Mouse (Mus musculus): Measurements from ENCODE around the gene Rps12. TPM values are rescaled to one million over a fixed set of nuclear protein-coding genes. Genes with fewer than 3 reads are reported as not detected.

Rps12 gene
- polyA plus RNA-seq, 1 experiment from 2014 or later: 176 TPM

- Histone ChIP-seq H3K27ac (ENCODE audit: low read depth, low read length) (no peak overlapping the region), H3K4me3 (ENCODE audit: low read depth, low read length) (no peak overlapping the region), H3K9ac (ENCODE audit: low read length) (no peak overlapping the region), H3K4me2 (ENCODE audit: low read length) (no peak overlapping the region), H3K4me1 (ENCODE audit: control insufficient read depth, insufficient read depth, low read length) (peaks cover 2% of the 10 kb centered on the region), H3K36me3 (ENCODE audit: control insufficient read depth, insufficient read depth, low read length) (peaks cover 37% of the 10 kb centered on the region), H3K27me3 (replicated peaks; ENCODE audit: control insufficient read depth, insufficient read depth, low read length) (no peaks in the 10 kb centered on the region), H3K9me3 (replicated peaks; ENCODE audit: control insufficient read depth, low read length) (no peaks in the 10 kb centered on the region)
- WGBS: 85% methylated on average over 6 of the region's 6 CpGs
- ATAC-seq (0 out of 2 replicates have a peak, but pooled peaks have one; percentile 41), DNase-seq (ENCODE audit: low spot score) (no peak)
Measured at GRCm38 (mm10) chr10:23780539-23781275, 6.4 kb downstream of the Rps12 start.

GRCm38 (mm10) chr10:23777288-23777945, 9.7 kb downstream of the Rps12 start:
- Histone ChIP-seq H3K4me3 (ENCODE audit: low read depth, low read length) (no peak overlapping the region), H3K9me3 (replicated peaks; ENCODE audit: control insufficient read depth, low read length) (no peaks in the 10 kb centered on the region), H3K4me1 (ENCODE audit: control insufficient read depth, insufficient read depth, low read length) (no peaks in the 10 kb centered on the region), H3K9ac (ENCODE audit: low read length) (no peak overlapping the region), H3K27ac (ENCODE audit: low read depth, low read length) (no peak overlapping the region), H3K4me2 (ENCODE audit: low read length) (no peak overlapping the region), H3K27me3 (replicated peaks; ENCODE audit: control insufficient read depth, insufficient read depth, low read length) (no peaks in the 10 kb centered on the region), H3K36me3 (ENCODE audit: control insufficient read depth, insufficient read depth, low read length) (peaks cover 7% of the 10 kb centered on the region; the same call in 1 of the 2 replicates)
- ATAC-seq (peak; percentile 57), DNase-seq (ENCODE audit: low spot score) (peak; percentile 65)
- 36% methylated on average over 5 of the region's 5 CpGs for WGBS

- Histone ChIP-seq H3K27me3 (replicated peaks; ENCODE audit: control insufficient read depth, insufficient read depth, low read length) (no peaks in the 10 kb centered on the region), H3K36me3 (ENCODE audit: control insufficient read depth, insufficient read depth, low read length) (no peaks in the 10 kb centered on the region), H3K4me2 (ENCODE audit: low read length) (no peak overlapping the region), H3K4me1 (ENCODE audit: control insufficient read depth, insufficient read depth, low read length) (no peaks in the 10 kb centered on the region), H3K4me3 (ENCODE audit: low read depth, low read length) (no peak overlapping the region), H3K27ac (ENCODE audit: low read depth, low read length) (no peak overlapping the region), H3K9ac (ENCODE audit: low read length) (no peak overlapping the region), H3K9me3 (replicated peaks; ENCODE audit: control insufficient read depth, low read length) (no peaks in the 10 kb centered on the region)
- DNase-seq (ENCODE audit: low spot score): no peak
- no peak for ATAC-seq
- 83% methylated on average over 7 of the region's 7 CpGs for WGBS
Measured at GRCm38 (mm10) chr10:23754166-23754565, 32.9 kb downstream of the Rps12 start.

Other genes with a start within 250 kb of the Rps12 start
- 19.5 and 22.2 TPM in 2 replicates for gene Slc18b1, start 9.7 kb upstream of the Rps12 start, polyA plus RNA-seq (2014; fragmentation: Nextera tagmentation; extraction: Ambion mirVana)
- 0.11 TPM in 1 of 2 replicates, not detected in the other for gene Vnn3, start 64.2 kb upstream of the Rps12 start, polyA plus RNA-seq (2014; fragmentation: Nextera tagmentation; extraction: Ambion mirVana)
- gene Vnn1, start 107.4 kb upstream of the Rps12 start, polyA plus RNA-seq (2014; fragmentation: Nextera tagmentation; extraction: Ambion mirVana): 0.23 and 0.54 TPM in 2 replicates
- gene Taar1, start 133.1 kb upstream of the Rps12 start, polyA plus RNA-seq (2014; fragmentation: Nextera tagmentation; extraction: Ambion mirVana): not detected in 2 replicates
- gene Taar2, start 151.3 kb upstream of the Rps12 start, polyA plus RNA-seq (2014; fragmentation: Nextera tagmentation; extraction: Ambion mirVana): not detected in 2 replicates
- gene Taar3, start 162.3 kb upstream of the Rps12 start, polyA plus RNA-seq (2014; fragmentation: Nextera tagmentation; extraction: Ambion mirVana): not detected in 2 replicates
- 0.28 TPM in 1 of 2 replicates, not detected in the other for gene Taar4, start 173.2 kb upstream of the Rps12 start, polyA plus RNA-seq (2014; fragmentation: Nextera tagmentation; extraction: Ambion mirVana)
- gene Taar5, start 183.4 kb upstream of the Rps12 start, polyA plus RNA-seq (2014; fragmentation: Nextera tagmentation; extraction: Ambion mirVana): not detected in 2 replicates
- gene Taar6, start 198.4 kb upstream of the Rps12 start, polyA plus RNA-seq (2014; fragmentation: Nextera tagmentation; extraction: Ambion mirVana): not detected in 2 replicates
- gene Taar7a, start 206.2 kb upstream of the Rps12 start, polyA plus RNA-seq (2014; fragmentation: Nextera tagmentation; extraction: Ambion mirVana): not detected in 2 replicates
- not detected in 2 replicates for gene Taar7b, start 212.7 kb upstream of the Rps12 start, polyA plus RNA-seq (2014; fragmentation: Nextera tagmentation; extraction: Ambion mirVana)
- gene Taar7d, start 239.9 kb upstream of the Rps12 start, polyA plus RNA-seq (2014; fragmentation: Nextera tagmentation; extraction: Ambion mirVana): not detected in 2 replicates